Mouse (Mus musculus): ENCODE results near the gene Amotl1.

DNA sequence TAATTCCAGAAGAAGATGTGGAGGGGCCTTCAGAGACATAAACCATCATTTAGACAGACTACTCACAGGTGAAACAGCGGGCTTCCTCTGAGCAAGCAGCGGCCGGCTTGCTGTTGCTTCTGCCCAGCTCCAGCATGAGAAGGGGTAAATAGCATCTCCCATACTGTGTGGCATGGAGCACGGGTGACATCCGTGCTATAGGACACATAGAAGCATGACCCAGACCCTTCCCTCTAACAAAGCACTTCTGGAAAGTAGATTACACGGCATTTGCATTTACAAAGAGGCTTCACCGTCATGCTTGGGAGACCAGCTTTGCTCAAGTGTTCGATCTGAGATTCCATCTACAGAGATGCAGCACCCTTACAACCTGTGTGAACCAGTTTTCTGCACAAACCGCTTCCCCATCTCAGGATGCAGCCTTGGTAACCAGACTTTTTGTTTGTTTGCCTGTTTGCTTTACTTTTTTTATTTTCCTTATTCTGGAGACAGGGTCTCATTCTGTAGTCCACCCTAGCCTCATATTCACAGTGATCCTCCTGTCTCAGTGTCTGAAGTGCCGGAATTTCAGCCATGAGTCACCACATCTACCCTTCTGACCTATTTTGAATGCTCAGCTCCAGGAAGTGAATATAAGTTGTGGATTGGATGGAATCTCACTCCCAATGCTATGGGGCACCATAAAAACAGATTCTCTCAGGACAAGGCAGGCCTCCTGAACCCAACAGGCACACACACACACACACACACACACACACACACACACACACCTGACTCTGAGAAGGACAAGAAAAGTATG, 12.3 kb downstream of the Amotl1 start:
- no peak for TF ChIP-seq CTCF (conservative IDR thresholded peaks at IDR 0.05; ENCODE audit: low read length)
- no peak for TF ChIP-seq NANOG (IDR thresholded peaks at IDR 0.05; ENCODE audit: borderline replicate concordance, low read length)

All from E14TG2a.4 (cell line).